ENCODE assay signal across 9 mouse cellular contexts in genomic region chr19:61199316-61199715, GRCm38 (mm10). TPM values are rescaled to one million over a fixed set of nuclear protein-coding genes. Genes with fewer than 3 reads are reported as not detected.
DNase-seq lines count a peak whose midpoint lies in the region; ATAC-seq lines count a peak whose summit lies in the region.
"Had no signal": no experiment of that assay in that cellular context is flagged by ENCODE, and none has a peak within 500 bp of the region (broad histone marks: within the 10 kb centered on the region; RNA-seq: fewer than 3 reads in every experiment).

No protein-coding gene starts in this region.

- H3K27ac ChIP-seq in forebrain, embryonic 14.5 days (ENCODE audit: low read depth, low read length), result no peak overlapping the region
- no peak overlapping the region for H3K27ac ChIP-seq in forebrain, embryonic 16.5 days (ENCODE audit: low read length)
- H3K27ac ChIP-seq: neural tube, embryonic 13.5 days had no signal

- peak; percentile 91 for DNase-seq in forebrain, embryonic 14.5 days (ENCODE audit: low spot score)
- peak; percentile 97 for DNase-seq in NIH3T3 (ENCODE audit: low read depth)
- DNase-seq in cerebellum, postnatal 14 days, result peak; percentile 92 to 93
- DNase-seq in heart, adult 8-10 months (ENCODE audit: low spot score), result peak; percentile 90
- peak; percentile 80 to 83 for DNase-seq in layer of hippocampus, postnatal 36 days
- DNase-seq in naive thymus-derived CD4-positive, alpha-beta T cell, adult 2 months (ENCODE audit: low read depth), result peak; percentile 93
- peak; percentile 82 for DNase-seq in testis, postnatal 14 days (ENCODE audit: low spot score)

- no peaks in the 10 kb centered on the region for H3K36me3 ChIP-seq in forebrain, embryonic 14.5 days (ENCODE audit: control insufficient read depth, insufficient read depth, low read length)
- no peaks in the 10 kb centered on the region for H3K36me3 ChIP-seq in forebrain, embryonic 16.5 days (ENCODE audit: control insufficient read depth, insufficient read depth)
- H3K36me3 ChIP-seq: neural tube, embryonic 13.5 days had no signal

- ATAC-seq in forebrain, embryonic 14.5 days, result no peak
- no peak for ATAC-seq in forebrain, embryonic 16.5 days

- H3K9me3 ChIP-seq in forebrain, embryonic 14.5 days (replicated peaks; ENCODE audit: control insufficient read depth, low read length), result no peaks in the 10 kb centered on the region
- H3K9me3 ChIP-seq in forebrain, embryonic 16.5 days (ENCODE audit: control insufficient read depth, low read length), result no peaks in the 10 kb centered on the region
- H3K9me3 ChIP-seq: neural tube, embryonic 13.5 days had no signal

- no peak overlapping the region for H3K9ac ChIP-seq in forebrain, embryonic 14.5 days (ENCODE audit: low read length)
- H3K9ac ChIP-seq in forebrain, embryonic 16.5 days (replicated peaks; ENCODE audit: low read depth, low read length), result no peak overlapping the region
- H3K9ac ChIP-seq: neural tube, embryonic 13.5 days had no signal

- no peak overlapping the region for H3K4me3 ChIP-seq in forebrain, embryonic 14.5 days (ENCODE audit: low read depth, low read length)
- H3K4me3 ChIP-seq in forebrain, embryonic 16.5 days (replicated peaks; ENCODE audit: low read length), result no peak overlapping the region
- H3K4me3 ChIP-seq: neural tube, embryonic 13.5 days had no signal

- H3K27me3 ChIP-seq in forebrain, embryonic 14.5 days (replicated peaks; ENCODE audit: control insufficient read depth, insufficient read depth, low read length), result no peaks in the 10 kb centered on the region
- no peaks in the 10 kb centered on the region for H3K27me3 ChIP-seq in forebrain, embryonic 16.5 days (replicated peaks; ENCODE audit: control insufficient read depth, insufficient read depth, low read length)
- H3K27me3 ChIP-seq: neural tube, embryonic 13.5 days had no signal

- WGBS in forebrain, embryonic 14.5 days, result 14% methylated on average over 13 of the region's 13 CpGs
- 12% methylated on average over 13 of the region's 13 CpGs for WGBS in forebrain, embryonic 16.5 days

- H3K4me1 ChIP-seq in forebrain, embryonic 14.5 days (ENCODE audit: control insufficient read depth, insufficient read depth, low read length), result no peaks in the 10 kb centered on the region
- no peaks in the 10 kb centered on the region for H3K4me1 ChIP-seq in forebrain, embryonic 16.5 days (replicated peaks; ENCODE audit: control insufficient read depth, insufficient read depth, low read length)
- H3K4me1 ChIP-seq: neural tube, embryonic 13.5 days had no signal

- H3K4me2 ChIP-seq in forebrain, embryonic 14.5 days (ENCODE audit: low read length), result no peak overlapping the region
- H3K4me2 ChIP-seq in forebrain, embryonic 16.5 days (ENCODE audit: low read length), result no peak overlapping the region
- H3K4me2 ChIP-seq: neural tube, embryonic 13.5 days had no signal

RNA-seq across cellular contexts. Expression of gene Gm6020, which starts 15.6 kb away (rescaled TPM):
- not detected in 2 replicates for polyA plus RNA-seq in forebrain, embryonic 14.5 days (2014; fragmentation: Nextera tagmentation; extraction: Ambion mirVana)
- not detected in 2 replicates for polyA plus RNA-seq in forebrain, embryonic 16.5 days (2015; fragmentation: Nextera tagmentation; extraction: Ambion mirVana)
- not detected for total RNA-seq in heart, adult 8-10 months (2022)
- not detected for total RNA-seq in layer of hippocampus, postnatal 36 days (2021)
- polyA plus RNA-seq: neural tube, embryonic 13.5 days had no signal

RNA-seq across cellular contexts. Expression of gene Gm7102, which starts 23.2 kb away (rescaled TPM):
- polyA plus RNA-seq in forebrain, embryonic 14.5 days (2014; fragmentation: Nextera tagmentation; extraction: Ambion mirVana), result not detected in 2 replicates
- not detected in 2 replicates for polyA plus RNA-seq in forebrain, embryonic 16.5 days (2015; fragmentation: Nextera tagmentation; extraction: Ambion mirVana)
- not detected for total RNA-seq in heart, adult 8-10 months (2022)
- total RNA-seq in layer of hippocampus, postnatal 36 days (2021), result not detected

RNA-seq across cellular contexts. Expression of gene Csf2ra, which starts 28.9 kb away (rescaled TPM):
- polyA plus RNA-seq in forebrain, embryonic 14.5 days (2014; fragmentation: Nextera tagmentation; extraction: Ambion mirVana), result 10.2 and 15.7 TPM in 2 replicates
- polyA plus RNA-seq in forebrain, embryonic 16.5 days (2015; fragmentation: Nextera tagmentation; extraction: Ambion mirVana), result 25.3 and 42.4 TPM in 2 replicates
- 10 to 100 TPM in 1 of 4 experiments, 1 to 10 TPM in 3; 3.8 to 11.6 (median 6.2) TPM for total RNA-seq in heart, adult 8-10 months (2022)
- 10 to 100 TPM; 38.3 to 38.6 TPM for total RNA-seq in layer of hippocampus, postnatal 36 days (2021)

RNA-seq across cellular contexts. Expression of gene Zfp950, which starts 58.7 kb away (rescaled TPM):
- 36.0 and 39.2 TPM in 2 replicates for polyA plus RNA-seq in forebrain, embryonic 14.5 days (2014; fragmentation: Nextera tagmentation; extraction: Ambion mirVana)
- polyA plus RNA-seq in forebrain, embryonic 16.5 days (2015; fragmentation: Nextera tagmentation; extraction: Ambion mirVana), result 48.3 and 54.7 TPM in 2 replicates
- total RNA-seq in heart, adult 8-10 months (2022), result 10 to 100 TPM in 2 of 4 experiments, 1 to 10 TPM in 2; 5.4 to 15.5 (median 9.2) TPM
- total RNA-seq in layer of hippocampus, postnatal 36 days (2021), result 10 to 100 TPM; 54.5 to 58.5 TPM
